Mouse (Mus musculus): ENCODE data around the gene Galntl6.

Galntl6 gene

GRCm38 (mm10) chr8:57732795-57733194 is 1179.6 kb downstream of the Galntl6 start:
- in situ Hi-C loops (cut with MboI; ENCODE audit: unreplicated experiment in 2 of 2), result no loop called here

- in situ Hi-C loops (cut with MboI; ENCODE audit: unreplicated experiment in 2 of 2), result no loop called here
Observed at GRCm38 (mm10) chr8:57731666-57732065, 1180.8 kb downstream of the Galntl6 start.

GRCm38 (mm10) chr8:57728276-57728675 is 1184.2 kb downstream of the Galntl6 start:
- in situ Hi-C loops (cut with MboI; ENCODE audit: unreplicated experiment in 2 of 2), result no loop called here

- in situ Hi-C loops (cut with MboI; ENCODE audit: unreplicated experiment in 2 of 2), result no loop called here
Observed at GRCm38 (mm10) chr8:57724843-57725627, 1187.4 kb downstream of the Galntl6 start.

All from v-Abl transformed pro-B cells (cell line).